Mouse (Mus musculus) G1E (cell line): ENCODE measurements around the gene Asic2.

Experiments used
- CTCF ChIP-seq: IDR thresholded peaks from 2 replicates; pipeline ENCODE4 v1.5.1; 2012; ENCODE audit warnings: low read depth, low read length, inconsistent platforms, mixed read lengths
- GATA1 ChIP-seq: IDR thresholded peaks from 2 replicates; pipeline ENCODE4 v1.6.1; 2012; ENCODE audit warnings: borderline replicate concordance, low read length, inconsistent platforms, mixed read lengths
- GATA2 ChIP-seq: IDR thresholded peaks from 2 replicates; pipeline ENCODE4 v1.6.1; 2012; ENCODE audit warnings: low read depth, low read length, inconsistent platforms, borderline replicate concordance

DNA sequence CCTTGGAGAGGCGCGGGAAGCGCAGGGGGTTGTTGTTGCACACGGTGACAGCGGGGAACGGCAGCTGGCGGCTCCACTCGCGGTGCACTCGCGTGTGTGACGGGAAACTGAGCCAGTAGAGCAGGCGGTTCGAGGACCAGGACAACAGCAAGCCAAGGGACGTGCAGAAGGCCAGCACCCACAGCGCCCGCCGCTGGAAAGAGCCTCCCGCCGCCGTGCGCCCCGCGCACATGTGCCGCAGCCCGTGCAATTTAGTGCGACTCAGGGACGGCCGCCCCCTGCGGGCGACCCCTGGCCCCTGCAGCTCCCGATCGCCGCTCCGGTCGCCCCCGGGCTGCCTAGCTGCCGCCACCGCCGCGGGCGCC, 816.3 kb downstream of the Asic2 start:
- TF ChIP-seq CTCF (no peak), GATA1 (no peak), GATA2 (no peak)
